Mouse (Mus musculus) E14TG2a.4 (cell line): ENCODE data around the gene Far2.

Experiments used
- CTCF ChIP-seq: conservative IDR thresholded peaks from 2 replicates; pipeline ENCODE4 v1.5.1; 2014; ENCODE audit warnings: low read length
- NANOG ChIP-seq: IDR thresholded peaks from 2 replicates; pipeline ENCODE4 v1.6.1; 2014; ENCODE audit warnings: borderline replicate concordance, low read length, mixed read lengths

- TF ChIP-seq CTCF (no peak), NANOG (no peak)
Observed at GRCm38 (mm10) chr6:148084403-148084802, 37.3 kb downstream of the Far2 start.
